Mouse (Mus musculus) liver, embryonic 12.5 days (tissue): ENCODE measurements at regions not wholly inside any gene's neighbourhood (a gene's known extent, or its start where the extent isn't known, plus 50 kb on each side); places are given as distances from the start of the nearest gene placed in this dataset.

ENCODE experiments used
- ATAC-seq: fragments of 200-750 bp; cut with Nextera tagmentation; 2 replicates; pipeline ENCODE4 v1.8.0; 2017; ENCODE audit warnings: moderate number of reproducible peaks, mild to moderate bottlenecking, moderate library complexity
- H3K27ac ChIP-seq: fragments of 300-500 bp; sonication (generic); 2 replicates; pipeline ENCODE4 v1.5.1; 2016; ENCODE audit warnings: mild to moderate bottlenecking
- H3K27me3 ChIP-seq: fragments of 300-500 bp; sonication (generic); replicated peaks from 2 replicates; pipeline ENCODE4 v1.6.1; 2016; ENCODE audit warnings: mild to moderate bottlenecking, moderate library complexity
- H3K36me3 ChIP-seq: fragments of 300-500 bp; sonication (generic); 2 replicates; pipeline ENCODE4 v1.6.1; 2016; ENCODE audit warnings: mild to moderate bottlenecking, moderate library complexity
- H3K4me1 ChIP-seq: fragments of 300-500 bp; sonication (generic); 2 replicates; pipeline ENCODE4 v1.6.1; 2016
- H3K4me2 ChIP-seq: fragments of 300-500 bp; sonication (generic); 2 replicates; pipeline ENCODE4 v1.6.1; 2016; ENCODE audit warnings: mild to moderate bottlenecking, moderate library complexity
- H3K4me3 ChIP-seq: fragments of 300-500 bp; sonication (generic); 2 replicates; pipeline ENCODE4 v1.5.1; 2016; ENCODE audit warnings: mild to moderate bottlenecking, moderate library complexity
- H3K9ac ChIP-seq: fragments of 300-500 bp; sonication (generic); 2 replicates; pipeline ENCODE4 v1.6.1; 2016; ENCODE audit warnings: mild to moderate bottlenecking, moderate library complexity
- H3K9me3 ChIP-seq: fragments of 300-500 bp; sonication (generic); replicated peaks from 2 replicates; pipeline ENCODE4 v1.6.1; 2016; ENCODE audit warnings: mild to moderate bottlenecking, moderate library complexity
- WGBS: fragments of 180-500 bp; shearing (Covaris S2); methylation state at CpG from one replicate; pipeline ENCODE4 v1.1.7; 2016; ENCODE audit not compliant: insufficient replicate concordance; 5-methylcytosine and 5-hydroxymethylcytosine counted together

- WGBS = 47% methylated on average over 9 of the region's 9 CpGs
- no peaks in the 10 kb centered on the region for H3K9me3 ChIP-seq
- ATAC-seq = no peak
Measured at GRCm38 (mm10) chr13:44305134-44305991, 423.9 kb upstream of the Jarid2 start.

DNA sequence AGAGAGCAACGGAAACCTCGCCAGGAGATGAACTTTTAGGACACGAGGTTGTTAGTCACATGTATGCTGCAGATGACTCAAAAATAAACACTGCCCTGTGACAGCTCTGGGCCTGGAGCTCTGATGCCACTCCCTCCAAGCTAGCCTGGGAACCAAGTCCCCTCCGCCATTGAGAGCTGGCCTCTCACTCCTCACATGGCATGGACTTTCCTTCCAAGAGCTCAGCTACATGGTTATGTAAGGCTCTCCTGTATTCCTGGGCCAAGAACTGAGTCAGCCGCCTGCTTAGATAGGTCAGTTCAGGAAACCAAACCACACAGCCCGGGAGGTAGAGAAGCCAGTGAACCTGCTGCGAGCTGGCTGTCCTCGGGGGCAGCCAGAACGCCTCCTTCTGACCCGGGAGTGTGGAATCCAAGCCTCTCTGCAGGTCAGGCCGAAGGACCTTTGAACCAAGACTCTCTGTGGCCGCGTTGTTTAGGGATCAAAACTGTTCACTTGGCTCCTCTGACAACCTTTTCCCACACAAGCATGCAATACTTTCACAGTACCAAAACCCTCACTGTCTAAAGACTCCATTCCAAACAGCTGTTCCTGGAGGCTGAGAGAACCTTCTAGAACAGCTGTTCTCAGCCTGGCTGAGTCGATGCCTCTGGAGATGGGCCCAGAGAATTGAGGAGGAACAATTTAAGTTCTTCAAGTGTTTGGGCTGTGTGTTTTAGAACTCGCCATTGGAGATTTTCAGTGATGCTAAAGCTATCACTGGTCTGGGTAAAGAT, 422.8 kb upstream of the Jarid2 start:
- H3K9ac ChIP-seq = no peak overlapping the region
- H3K27me3 ChIP-seq = no peaks in the 10 kb centered on the region
- no peak overlapping the region for H3K4me3 ChIP-seq
- no peak overlapping the region for H3K4me2 ChIP-seq
- H3K9me3 ChIP-seq = no peaks in the 10 kb centered on the region
- no peak overlapping the region for H3K27ac ChIP-seq
- H3K4me1 ChIP-seq = no peaks in the 10 kb centered on the region
- 65% methylated on average over 15 of the region's 15 CpGs for WGBS
- no peaks in the 10 kb centered on the region for H3K36me3 ChIP-seq
- ATAC-seq = no peak

More at GRCm38 (mm10) chr13:44305134-44305991, 423.9 kb upstream of the Jarid2 start:
- Histone ChIP-seq H3K4me1 (0 out of 2 replicates have a peak, but pooled peaks cover 3% of the 10 kb centered on the region), H3K4me3 (no peak overlapping the region), H3K27ac (no peak overlapping the region), H3K36me3 (no peaks in the 10 kb centered on the region), H3K27me3 (no peaks in the 10 kb centered on the region), H3K9ac (no peak overlapping the region), H3K4me2 (no peak overlapping the region)

GRCm38 (mm10) chr13:44308227-44308626, 421.0 kb upstream of the Jarid2 start:
- Histone ChIP-seq H3K27me3 (no peaks in the 10 kb centered on the region), H3K27ac (no peak overlapping the region), H3K9me3 (no peaks in the 10 kb centered on the region), H3K4me2 (no peak overlapping the region), H3K9ac (no peak overlapping the region), H3K36me3 (no peaks in the 10 kb centered on the region), H3K4me1 (no peaks in the 10 kb centered on the region), H3K4me3 (no peak overlapping the region)
- WGBS = 68% methylated on average over 13 of the region's 13 CpGs
- ATAC-seq = no peak

DNA sequence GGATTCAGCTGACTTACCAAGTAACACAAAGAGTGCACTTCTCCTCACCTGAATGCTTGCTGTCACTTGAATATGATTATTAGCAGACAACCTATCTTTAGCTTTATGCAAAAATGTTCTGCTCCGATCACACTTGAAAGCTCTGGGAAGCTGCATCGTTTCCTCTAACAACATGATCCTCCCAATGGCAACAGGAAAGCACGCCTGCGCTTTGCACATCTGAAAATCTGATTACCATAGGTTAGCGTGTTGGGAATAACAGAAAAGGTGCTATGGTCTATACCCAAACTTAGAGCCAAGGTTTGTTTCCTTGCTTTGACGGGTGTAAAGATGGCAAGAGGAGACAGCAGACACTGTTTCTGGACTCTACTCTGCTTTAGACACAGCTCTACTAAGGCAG, 417.0 kb upstream of the Jarid2 start:
- no peak overlapping the region for H3K9ac ChIP-seq
- WGBS = 71% methylated on average over 6 of the region's 6 CpGs
- no peak overlapping the region for H3K4me3 ChIP-seq
- H3K9me3 ChIP-seq = no peaks in the 10 kb centered on the region
- no peaks in the 10 kb centered on the region for H3K4me1 ChIP-seq
- no peaks in the 10 kb centered on the region for H3K27me3 ChIP-seq
- no peak overlapping the region for H3K27ac ChIP-seq
- no peak overlapping the region for H3K4me2 ChIP-seq
- ATAC-seq = no peak
- no peaks in the 10 kb centered on the region for H3K36me3 ChIP-seq

DNA sequence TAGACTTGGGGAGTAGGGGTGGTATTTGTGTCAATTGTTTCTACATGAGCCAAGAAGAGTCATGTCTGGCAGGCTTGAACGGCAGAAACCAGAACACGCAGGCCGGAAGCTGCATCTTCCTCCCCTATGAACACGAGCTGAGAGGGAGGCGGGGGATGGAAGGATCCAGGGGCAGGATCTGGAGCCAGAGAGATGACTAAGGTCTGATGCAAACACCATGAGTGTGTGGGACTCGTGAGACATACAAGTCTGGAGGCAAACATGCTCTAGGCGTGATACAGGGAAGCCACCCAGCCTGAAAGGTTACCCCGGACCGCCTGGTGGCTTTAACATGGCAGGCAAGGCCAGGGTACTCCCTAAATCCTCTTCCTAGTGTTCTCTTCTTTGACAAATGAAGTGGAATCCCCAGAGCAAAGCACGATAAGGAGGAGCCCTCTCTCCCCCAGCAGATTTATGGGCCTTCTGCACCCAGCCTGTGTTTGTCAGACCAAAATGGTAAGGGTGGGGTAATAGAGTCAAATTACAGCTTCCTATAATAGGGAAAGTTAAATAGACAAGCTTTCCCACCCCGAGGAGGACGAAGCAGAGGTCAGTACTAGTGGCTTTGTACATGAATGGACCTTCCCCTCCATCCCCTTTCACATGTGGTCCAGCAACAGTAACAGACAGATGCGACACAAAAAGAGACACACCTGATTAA, 412.4 kb upstream of the Jarid2 start:
- H3K4me1 ChIP-seq = no peaks in the 10 kb centered on the region
- H3K27ac ChIP-seq = no peak overlapping the region
- no peaks in the 10 kb centered on the region for H3K9me3 ChIP-seq
- no peak for ATAC-seq
- no peaks in the 10 kb centered on the region for H3K27me3 ChIP-seq
- no peak overlapping the region for H3K4me3 ChIP-seq
- WGBS = 70% methylated on average over 13 of the region's 13 CpGs
- H3K9ac ChIP-seq = no peak overlapping the region
- H3K36me3 ChIP-seq = no peaks in the 10 kb centered on the region
- no peak overlapping the region for H3K4me2 ChIP-seq

DNA sequence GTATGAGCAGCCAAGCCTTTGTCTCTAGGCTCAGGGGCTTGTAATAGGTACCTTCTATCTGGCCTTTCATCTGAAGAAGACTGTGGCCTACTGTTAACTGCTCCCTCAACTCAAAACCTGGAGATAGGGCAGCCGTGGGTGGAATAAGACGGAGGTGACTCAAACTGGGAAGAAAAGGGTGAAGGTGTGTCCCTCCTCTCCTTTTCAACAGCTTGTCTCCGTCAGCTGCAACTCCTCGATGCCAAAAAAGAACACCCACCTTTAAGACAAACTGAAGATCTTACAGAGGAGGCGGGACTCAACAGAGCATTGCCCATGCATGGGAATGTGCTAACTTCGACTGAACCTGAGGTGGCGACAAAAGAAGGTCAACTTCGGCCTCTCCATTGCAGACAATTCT, 411.7 kb upstream of the Jarid2 start:
- no peak overlapping the region for H3K4me3 ChIP-seq
- no peaks in the 10 kb centered on the region for H3K27me3 ChIP-seq
- no peak overlapping the region for H3K9ac ChIP-seq
- no peak overlapping the region for H3K4me2 ChIP-seq
- H3K4me1 ChIP-seq = no peaks in the 10 kb centered on the region
- ATAC-seq = no peak
- H3K9me3 ChIP-seq = no peaks in the 10 kb centered on the region
- no peak overlapping the region for H3K27ac ChIP-seq
- H3K36me3 ChIP-seq = no peaks in the 10 kb centered on the region
- 70% methylated on average over 8 of the region's 8 CpGs for WGBS

GRCm38 (mm10) chr13:44319101-44319500, 410.2 kb upstream of the Jarid2 start:
- Histone ChIP-seq H3K9me3 (no peaks in the 10 kb centered on the region), H3K36me3 (no peaks in the 10 kb centered on the region), H3K4me1 (no peaks in the 10 kb centered on the region), H3K4me3 (no peak overlapping the region), H3K4me2 (no peak overlapping the region), H3K27ac (no peak overlapping the region), H3K9ac (no peak overlapping the region), H3K27me3 (no peaks in the 10 kb centered on the region)
- WGBS = 70% methylated on average over 9 of the region's 9 CpGs
- ATAC-seq = no peak

- ATAC-seq = no peak
- H3K27me3 ChIP-seq = no peaks in the 10 kb centered on the region
- no peaks in the 10 kb centered on the region for H3K36me3 ChIP-seq
- no peak overlapping the region for H3K4me3 ChIP-seq
- no peaks in the 10 kb centered on the region for H3K9me3 ChIP-seq
- 79% methylated on average over 9 of the region's 9 CpGs for WGBS
- H3K4me2 ChIP-seq = no peak overlapping the region
- no peak overlapping the region for H3K27ac ChIP-seq
- no peak overlapping the region for H3K9ac ChIP-seq
- H3K4me1 ChIP-seq = no peaks in the 10 kb centered on the region
Measured at GRCm38 (mm10) chr13:44319511-44319910, 409.8 kb upstream of the Jarid2 start.

- ATAC-seq = no peak
- H3K4me2 ChIP-seq = no peak overlapping the region
- no peaks in the 10 kb centered on the region for H3K9me3 ChIP-seq
- no peaks in the 10 kb centered on the region for H3K4me1 ChIP-seq
- H3K27me3 ChIP-seq = no peaks in the 10 kb centered on the region
- H3K4me3 ChIP-seq = no peak overlapping the region
- WGBS = 70% methylated on average over 4 of the region's 4 CpGs
- no peaks in the 10 kb centered on the region for H3K36me3 ChIP-seq
- H3K9ac ChIP-seq = no peak overlapping the region
- H3K27ac ChIP-seq = no peak overlapping the region
Measured at GRCm38 (mm10) chr13:44320311-44320710, 409.0 kb upstream of the Jarid2 start.

DNA sequence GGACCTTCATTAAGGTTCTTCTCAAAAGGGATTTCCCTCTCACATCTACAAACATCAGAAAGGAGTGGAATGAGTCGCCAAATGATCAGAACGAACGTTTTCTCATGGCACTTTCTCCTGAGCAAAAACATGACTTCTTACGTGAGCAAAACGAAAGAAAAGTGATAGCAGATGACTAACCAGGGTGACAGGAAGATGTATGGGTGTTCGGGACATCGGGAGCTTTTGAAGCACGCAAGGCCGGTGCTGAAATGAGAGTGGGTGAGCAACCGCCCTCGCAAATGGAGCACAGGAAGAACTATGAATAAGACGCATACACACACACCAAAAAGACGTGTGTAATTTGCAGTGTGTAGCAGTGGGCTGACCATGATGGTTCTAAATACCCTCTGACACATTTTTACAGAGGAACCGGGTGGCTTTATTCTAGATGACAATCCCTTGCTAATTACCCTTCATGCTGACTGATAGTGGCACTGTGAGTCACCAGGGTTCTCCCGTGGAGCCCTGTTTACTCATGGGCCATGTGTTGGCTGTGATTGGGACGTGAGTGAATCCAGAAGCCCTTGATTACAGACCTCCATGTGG, 408.2 kb upstream of the Jarid2 start:
- WGBS = 60% methylated on average over 16 of the region's 16 CpGs
- Histone ChIP-seq H3K4me1 (no peaks in the 10 kb centered on the region), H3K27me3 (no peaks in the 10 kb centered on the region), H3K4me3 (no peak overlapping the region), H3K9ac (no peak overlapping the region), H3K36me3 (no peaks in the 10 kb centered on the region), H3K4me2 (no peak overlapping the region), H3K9me3 (no peaks in the 10 kb centered on the region), H3K27ac (no peak overlapping the region)
- ATAC-seq = no peak

DNA sequence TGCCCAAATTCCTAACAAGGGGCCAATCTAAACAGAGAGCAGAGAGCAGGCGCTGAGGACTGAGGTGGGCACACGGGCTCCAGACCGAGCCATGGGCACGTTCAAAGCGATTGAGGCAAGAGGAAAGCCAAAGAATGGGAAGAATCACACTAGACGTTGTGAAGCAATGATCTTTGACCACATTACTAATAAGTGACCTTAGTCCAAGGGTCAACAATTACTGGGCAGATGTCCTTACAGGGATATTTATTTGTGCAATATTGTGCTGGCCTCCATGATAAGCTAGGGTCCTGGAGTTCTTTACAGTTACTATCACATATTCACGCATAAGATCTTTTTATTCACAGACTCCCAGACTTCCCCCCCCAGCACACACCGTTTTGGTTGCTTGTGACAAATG, 400.9 kb upstream of the Jarid2 start:
- Histone ChIP-seq H3K9me3 (no peaks in the 10 kb centered on the region), H3K4me1 (no peaks in the 10 kb centered on the region), H3K27ac (no peak overlapping the region), H3K4me3 (no peak overlapping the region), H3K9ac (no peak overlapping the region), H3K36me3 (no peaks in the 10 kb centered on the region), H3K27me3 (no peaks in the 10 kb centered on the region), H3K4me2 (no peak overlapping the region)
- no peak for ATAC-seq
- WGBS = 65% methylated on average over 8 of the region's 8 CpGs

DNA sequence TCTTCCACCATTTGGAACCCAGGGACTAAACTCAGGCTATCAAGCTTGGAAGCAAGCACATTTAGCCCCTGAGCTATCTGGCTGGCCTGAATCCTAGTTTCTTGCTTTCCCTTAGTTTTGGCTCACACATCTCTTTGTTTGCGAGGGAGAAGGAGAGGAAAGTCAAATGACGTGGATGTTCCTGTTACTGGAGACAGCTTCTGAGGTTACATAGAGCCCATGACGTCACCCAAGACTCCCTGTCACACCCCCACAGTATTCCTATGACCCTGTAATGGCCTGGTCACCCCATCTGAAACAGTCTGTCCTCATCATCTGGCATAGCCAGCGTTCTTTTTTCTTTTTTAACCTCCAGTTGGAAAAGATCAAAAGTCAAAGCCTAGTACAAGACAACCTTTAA, 400.1 kb upstream of the Jarid2 start:
- no peak overlapping the region for H3K27ac ChIP-seq
- WGBS = 60% methylated on average over 4 of the region's 4 CpGs
- no peaks in the 10 kb centered on the region for H3K36me3 ChIP-seq
- H3K27me3 ChIP-seq = no peaks in the 10 kb centered on the region
- H3K4me3 ChIP-seq = no peak overlapping the region
- H3K9me3 ChIP-seq = no peaks in the 10 kb centered on the region
- no peak overlapping the region for H3K9ac ChIP-seq
- no peak overlapping the region for H3K4me2 ChIP-seq
- no peaks in the 10 kb centered on the region for H3K4me1 ChIP-seq
- ATAC-seq = no peak
